Mouse (Mus musculus): ENCODE measurements around the gene Olfr825.
"Not testable (repeated sequence)": the region's sequence is repeated elsewhere in the genome, so short reads cannot be mapped to it uniquely, and the experiment has no call there.

Gene Olfr825

DNA sequence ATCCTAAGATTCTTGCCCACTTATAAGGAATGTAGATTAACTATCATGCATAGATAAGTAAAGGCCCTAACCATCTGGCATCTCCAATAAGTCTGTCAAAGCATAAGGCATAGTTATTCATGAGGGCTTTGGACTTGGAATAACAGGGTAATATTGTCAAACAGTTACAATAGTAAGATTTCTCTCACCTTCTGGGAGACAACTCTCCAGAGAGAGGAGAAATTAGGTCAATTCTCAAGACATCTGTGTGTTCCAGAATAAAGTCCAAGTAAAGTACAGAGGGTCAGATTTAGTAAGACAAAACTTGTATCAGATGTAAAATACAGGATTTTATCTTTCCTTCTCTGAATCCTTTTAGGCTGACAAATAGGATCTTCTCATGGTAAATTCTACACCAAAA lies at the start of gene Olfr825:
Gene Olfr825 (minus strand): TSS at position 101 of the 400 bp plus-strand sequence.
- no peak for DNase-seq

GRCm38 (mm10) chr10:130214303-130214702 lies 47.7 kb upstream of the Olfr825 start, which contains the start of gene Olfr827:
Olfr827 (minus strand) TSS chr10:130214403.
- DNase-seq: no peak

GRCm38 (mm10) chr10:130184086-130184485 lies 17.5 kb upstream of the Olfr825 start, which contains the start of gene Olfr826:
Olfr826 (minus strand) TSS chr10:130184186.
- DNase-seq: no peak

GRCm38 (mm10) chr10:130165196-130165595 lies 1.4 kb downstream of the Olfr825 start:
- DNase-seq: no peak

- DNase-seq: no peak
These were observed 22.4 kb downstream of the Olfr825 start for GRCm38 (mm10) chr10:130144121-130144520.

DNA sequence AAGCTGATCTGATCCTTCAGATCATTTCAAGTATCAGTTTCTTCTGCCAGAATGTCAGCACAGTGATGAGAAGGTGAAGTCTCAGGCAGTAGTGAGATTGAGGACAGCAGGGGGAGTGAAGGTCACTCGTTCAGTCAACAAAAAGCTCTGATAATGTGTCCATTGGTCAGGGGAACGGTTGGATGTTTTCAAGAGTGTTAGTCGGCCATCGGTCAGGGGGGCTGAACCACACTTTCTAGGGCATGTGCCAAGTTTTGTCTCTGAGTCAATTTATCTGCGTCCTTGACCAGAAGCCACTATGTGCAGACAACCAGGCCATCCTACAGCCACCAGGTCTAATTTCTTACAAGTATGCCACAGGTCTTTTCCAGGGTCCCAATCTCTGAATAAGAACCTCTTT lies 24.1 kb downstream of the Olfr825 start:
- not testable (repeated sequence) for DNase-seq

GRCm38 (mm10) chr10:130134811-130135210 lies 31.8 kb downstream of the Olfr825 start:
- no peak for DNase-seq

DNA sequence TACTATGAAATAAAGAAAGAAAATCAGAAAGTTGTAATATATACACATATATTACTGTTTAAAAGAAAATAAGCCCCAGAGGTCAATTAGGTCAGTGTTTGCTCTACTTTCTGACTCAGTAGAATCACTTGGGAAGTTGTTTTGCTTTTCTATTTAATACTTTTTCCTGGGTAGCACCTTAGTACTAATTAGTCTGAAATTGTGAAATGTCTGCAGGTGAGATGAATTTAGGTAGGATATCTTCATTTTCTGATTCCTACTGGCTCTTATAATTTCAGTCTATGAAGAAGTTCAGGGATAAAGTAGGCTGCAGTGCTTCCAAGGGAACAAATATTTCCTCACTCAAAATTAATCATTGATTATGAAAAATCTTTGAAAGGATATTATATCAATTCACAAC lies 36.7 kb downstream of the Olfr825 start, which contains the start of gene Olfr824:
Gene Olfr824 (minus strand): TSS at position 101 of the 400 bp plus-strand sequence.
- not testable (repeated sequence) for DNase-seq

GRCm38 (mm10) chr10:130116045-130116444 lies 50.5 kb downstream of the Olfr825 start:
- not testable (repeated sequence) for DNase-seq

- DNase-seq: not testable (repeated sequence)
These were observed 51.3 kb downstream of the Olfr825 start, which contains the start of gene Olfr823 for GRCm38 (mm10) chr10:130115283-130115682. Olfr823 (minus strand) TSS chr10:130115383.

All from thymus, postnatal 36 days (tissue).